Mouse (Mus musculus): Measurements from ENCODE around the gene Cdc6.
A peak's percentile ranks its signal among the peaks of the same experiment; 100 is the strongest.

DNA sequence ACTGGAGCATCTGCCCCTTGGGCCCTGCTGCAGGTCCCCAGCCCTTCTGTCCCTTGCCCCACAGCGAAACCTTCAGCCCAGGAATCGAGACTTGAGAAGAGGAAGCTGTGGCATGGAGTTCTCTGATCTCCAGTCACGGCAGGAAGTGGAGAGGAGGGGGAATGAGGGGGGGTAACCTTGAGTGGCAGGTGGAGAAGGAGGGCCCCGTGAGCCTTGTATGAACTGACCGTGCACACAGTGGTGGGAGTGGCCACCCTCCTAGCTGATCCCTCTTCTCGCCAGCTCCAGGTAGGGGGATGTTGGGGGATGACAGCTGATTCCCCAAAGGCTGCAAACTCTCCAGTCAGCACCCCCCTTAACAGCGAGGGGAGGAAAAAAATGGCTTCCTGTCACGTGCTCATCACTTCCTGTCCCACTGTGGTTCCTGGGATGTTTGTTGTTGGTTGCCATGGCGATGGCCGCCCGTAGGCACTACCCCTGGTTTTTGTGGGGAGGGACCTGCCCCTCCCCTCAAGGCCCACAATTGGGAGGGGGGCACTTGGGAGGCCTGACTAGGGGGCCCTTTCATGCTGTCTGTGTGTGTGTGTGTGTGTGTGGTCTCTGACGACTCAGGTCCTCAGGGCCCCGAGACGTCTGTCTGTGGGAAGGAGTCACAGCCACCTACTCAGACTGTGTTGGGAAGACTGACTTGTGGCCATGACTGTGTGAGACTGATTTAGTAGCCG lies 34.4 kb downstream of the Cdc6 start:
- peak; percentile 58 for TF ChIP-seq MAX (IDR thresholded peaks at IDR 0.05)
- TF ChIP-seq CTCF (IDR thresholded peaks at IDR 0.05; ENCODE audit: control insufficient read depth, insufficient read depth, insufficient read length) = no peak
